Mouse (Mus musculus) liver, embryonic 13.5 days (tissue): ENCODE data around the gene Clic4. TPM values are rescaled to one million over a fixed set of nuclear protein-coding genes. Genes with fewer than 3 reads are reported as not detected.
"Not testable (repeated sequence)": the region's sequence is repeated elsewhere in the genome, so short reads cannot be mapped to it uniquely, and the experiment has no call there.

Experiments
- ATAC-seq: fragments of 200-750 bp; cut with Nextera tagmentation; 2 replicates; pipeline ENCODE4 v1.8.0; 2017; ENCODE audit warnings: low read depth, mild to moderate bottlenecking, moderate number of reproducible peaks, moderate library complexity
- DNase-seq: peaks from one replicate; pipeline ENCODE4 v3.0.0; 2022
- H3K27ac ChIP-seq: fragments of 300-500 bp; sonication (generic); 2 replicates; pipeline ENCODE4 v1.5.1; 2015; ENCODE audit warnings: moderate library complexity, mild to moderate bottlenecking, inconsistent platforms
- H3K27me3 ChIP-seq: fragments of 300-500 bp; sonication (generic); 2 replicates; pipeline ENCODE4 v1.6.1; 2015; ENCODE audit warnings: mild to moderate bottlenecking, inconsistent platforms
- H3K36me3 ChIP-seq: fragments of 300-500 bp; sonication (generic); 2 replicates; pipeline ENCODE4 v1.6.1; 2015; ENCODE audit warnings: mild to moderate bottlenecking, inconsistent platforms
- H3K4me1 ChIP-seq: fragments of 300-500 bp; sonication (generic); replicated peaks from 2 replicates; pipeline ENCODE4 v1.6.1; 2015; ENCODE audit warnings: inconsistent platforms
- H3K4me2 ChIP-seq: fragments of 300-500 bp; sonication (generic); 2 replicates; pipeline ENCODE4 v1.6.1; 2015; ENCODE audit warnings: inconsistent platforms, mild to moderate bottlenecking, moderate library complexity
- H3K4me3 ChIP-seq: fragments of 300-500 bp; sonication (generic); replicated peaks from 2 replicates; pipeline ENCODE4 v1.5.1; 2015; ENCODE audit warnings: mild to moderate bottlenecking, inconsistent platforms
- H3K9ac ChIP-seq: fragments of 300-500 bp; sonication (generic); 2 replicates; pipeline ENCODE4 v1.6.1; 2015; ENCODE audit warnings: mild to moderate bottlenecking, inconsistent platforms
- H3K9me3 ChIP-seq: fragments of 300-500 bp; sonication (generic); replicated peaks from 2 replicates; pipeline ENCODE4 v1.6.1; 2016; ENCODE audit warnings: inconsistent platforms
- WGBS: fragments of 180-500 bp; shearing (Covaris S2); methylation state at CpG from one replicate; pipeline ENCODE4 v1.1.7; 2015; ENCODE audit not compliant: insufficient replicate concordance; 5-methylcytosine and 5-hydroxymethylcytosine counted together
- polyA plus RNA-seq: library from polyadenylated mRNA; unstranded; fragments of >200 nt; fragmentation: Nextera tagmentation; extraction: Ambion mirVana; gene quantifications from 2 replicates; pipeline ENCODE4 v1.2.1, GENCODE M21; 2015

Clic4 gene
- polyA plus RNA-seq, 1 experiment from 2014 or later: 109 TPM

DNA sequence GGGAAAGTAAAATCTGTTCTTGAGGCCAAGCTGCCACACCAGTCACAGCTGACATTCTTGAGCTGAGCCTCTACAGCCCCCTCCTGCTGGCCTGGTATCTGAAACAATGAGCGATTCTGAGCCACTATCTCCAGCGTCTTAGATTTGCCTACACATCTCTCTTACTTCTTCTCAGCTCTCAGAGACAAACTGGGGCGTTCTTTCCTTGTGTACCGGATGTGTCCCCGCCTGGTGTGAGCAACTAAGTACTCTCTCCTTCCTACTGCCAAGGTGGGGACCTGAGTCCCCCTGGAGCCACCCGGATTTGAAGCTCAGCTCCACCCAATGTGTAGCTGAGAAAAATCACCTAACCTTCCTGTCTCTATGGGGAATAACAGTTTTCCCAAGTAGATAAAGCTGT, 19.2 kb upstream of the Clic4 start:
- Histone ChIP-seq H3K4me2 (peak overlapping the region; percentile 66; the same call in 1 of the 2 replicates), H3K4me1 (peaks cover 60% of the 10 kb centered on the region), H3K4me3 (no peak overlapping the region), H3K9ac (peak overlapping the region; percentile 65; the same call in 1 of the 2 replicates), H3K27me3 (no peaks in the 10 kb centered on the region), H3K27ac (peak overlapping the region; percentile 81), H3K9me3 (no peaks in the 10 kb centered on the region), H3K36me3 (no peaks in the 10 kb centered on the region)
- DNase-seq (no peak), ATAC-seq (no peak)
- 42% methylated on average over 6 of the region's 6 CpGs for WGBS

- Histone ChIP-seq H3K4me1 (peaks cover 60% of the 10 kb centered on the region), H3K9me3 (no peaks in the 10 kb centered on the region), H3K36me3 (no peaks in the 10 kb centered on the region), H3K27me3 (no peaks in the 10 kb centered on the region), H3K27ac (peak overlapping the region; percentile 64), H3K4me3 (no peak overlapping the region), H3K4me2 (no peak overlapping the region), H3K9ac (no peak overlapping the region)
- ATAC-seq (no peak), DNase-seq (no peak)
- WGBS: 85% methylated on average over 8 of the region's 8 CpGs
These were observed 18.6 kb upstream of the Clic4 start for GRCm38 (mm10) chr4:135291199-135291598.

DNA sequence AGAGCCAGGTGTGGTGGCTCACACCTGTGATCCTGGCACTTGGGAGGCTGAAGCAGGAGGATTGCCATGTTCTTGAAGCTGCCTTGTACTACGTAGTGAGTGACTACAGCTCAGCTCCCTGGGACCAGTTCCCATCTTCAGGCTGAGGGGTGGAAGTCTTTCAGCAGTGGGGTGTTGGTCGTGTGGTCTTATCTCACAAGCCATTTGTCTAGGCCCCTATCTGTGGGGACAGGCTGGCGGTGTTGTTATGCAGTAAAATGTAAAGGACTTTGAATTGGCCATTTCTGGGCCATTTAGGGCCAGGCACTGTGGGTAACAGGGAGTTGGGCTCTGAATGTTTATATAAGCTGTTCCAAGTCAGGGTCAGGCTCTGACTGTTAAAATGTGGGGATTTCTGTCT, 15.4 kb upstream of the Clic4 start:
- Histone ChIP-seq H3K9ac (peak overlapping the region; percentile 74), H3K27ac (peak overlapping the region; percentile 98), H3K27me3 (no peaks in the 10 kb centered on the region), H3K36me3 (no peaks in the 10 kb centered on the region), H3K9me3 (no peaks in the 10 kb centered on the region), H3K4me2 (peak overlapping the region; percentile 65), H3K4me1 (peaks cover 69% of the 10 kb centered on the region), H3K4me3 (peak overlapping the region; percentile 39)
- DNase-seq (peak; percentile 68), ATAC-seq (peak; percentile 88)
- WGBS: 8% methylated on average over 3 of the region's 3 CpGs

GRCm38 (mm10) chr4:135286833-135287395, 14.3 kb upstream of the Clic4 start:
- Histone ChIP-seq H3K4me2 (peak overlapping the region; percentile 65), H3K27ac (peak overlapping the region; percentile 98), H3K4me1 (peaks cover 67% of the 10 kb centered on the region), H3K4me3 (peak overlapping the region; percentile 39), H3K27me3 (no peaks in the 10 kb centered on the region), H3K36me3 (no peaks in the 10 kb centered on the region), H3K9ac (peak overlapping the region; percentile 74), H3K9me3 (no peaks in the 10 kb centered on the region)
- peak; percentile 64 for DNase-seq
- peak; percentile 81 for ATAC-seq
- WGBS: 2% methylated on average over 16 of the region's 16 CpGs

GRCm38 (mm10) chr4:135286033-135286622, 13.5 kb upstream of the Clic4 start:
- Histone ChIP-seq H3K27ac (peak overlapping the region; percentile 98), H3K27me3 (no peaks in the 10 kb centered on the region), H3K9me3 (no peaks in the 10 kb centered on the region), H3K9ac (peak overlapping the region; percentile 74), H3K4me2 (peak overlapping the region; percentile 65), H3K36me3 (no peaks in the 10 kb centered on the region), H3K4me3 (peak overlapping the region; percentile 39; the same call in 1 of the 2 replicates), H3K4me1 (peaks cover 59% of the 10 kb centered on the region)
- ATAC-seq (no peak), DNase-seq (no peak)
- WGBS: 39% methylated on average over 12 of the region's 12 CpGs

- 54% methylated on average over 8 of the region's 8 CpGs for WGBS
- Histone ChIP-seq H3K4me2 (peak overlapping the region; percentile 65), H3K27me3 (no peaks in the 10 kb centered on the region), H3K4me1 (peaks cover 55% of the 10 kb centered on the region), H3K4me3 (no peak overlapping the region), H3K9me3 (no peaks in the 10 kb centered on the region), H3K27ac (peak overlapping the region; percentile 98), H3K36me3 (no peaks in the 10 kb centered on the region), H3K9ac (peak overlapping the region; percentile 74)
- ATAC-seq (no peak), DNase-seq (no peak)
These were observed 12.8 kb upstream of the Clic4 start for GRCm38 (mm10) chr4:135285436-135285835.

DNA sequence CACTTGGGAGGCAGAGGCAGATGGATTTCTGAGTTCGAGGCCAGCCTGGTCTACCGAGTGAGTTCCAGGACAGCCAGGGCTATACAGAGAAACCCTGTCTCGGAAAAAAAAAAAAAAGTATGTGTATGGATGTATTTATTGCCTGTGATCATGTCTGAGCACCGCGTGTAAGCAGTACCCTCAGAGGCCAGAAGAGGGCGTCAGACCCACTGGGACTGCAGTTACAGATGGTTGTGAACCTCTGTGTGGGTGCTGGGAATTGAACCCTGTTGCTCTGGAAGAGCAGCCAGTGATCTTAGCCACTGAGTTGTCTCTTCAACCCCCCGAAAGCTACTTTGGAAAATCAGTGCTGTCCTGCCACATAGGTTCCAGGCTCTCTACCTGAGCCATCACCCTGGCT, 11.3 kb upstream of the Clic4 start:
- Histone ChIP-seq H3K27me3 (no peaks in the 10 kb centered on the region), H3K9me3 (no peaks in the 10 kb centered on the region), H3K27ac (no peak overlapping the region), H3K4me1 (peaks cover 49% of the 10 kb centered on the region), H3K9ac (no peak overlapping the region), H3K4me3 (no peak overlapping the region), H3K36me3 (no peaks in the 10 kb centered on the region), H3K4me2 (no peak overlapping the region)
- no peak for DNase-seq
- 83% methylated on average over 7 of the region's 7 CpGs for WGBS
- ATAC-seq: no peak

DNA sequence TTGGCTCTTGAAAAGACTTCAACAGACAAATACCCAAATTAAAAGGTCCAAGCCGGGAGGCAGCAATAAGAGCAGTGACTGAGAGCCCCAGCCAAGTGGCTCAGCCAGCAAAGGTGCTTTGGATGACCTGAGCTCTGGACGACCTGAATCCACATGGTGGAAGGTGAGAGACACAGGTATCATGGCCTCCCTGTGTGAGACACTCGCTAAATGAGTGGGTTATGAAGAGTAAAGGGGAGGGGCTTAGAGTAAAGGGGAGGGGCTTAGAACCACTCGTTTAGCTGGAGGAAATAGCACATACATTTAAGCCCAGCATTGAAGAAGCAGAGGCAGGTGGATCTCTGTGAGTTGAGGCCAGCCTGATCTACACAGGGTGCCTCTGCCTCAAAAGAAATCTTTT, 10.8 kb upstream of the Clic4 start:
- no peak overlapping the region for H3K27ac ChIP-seq
- WGBS: 63% methylated on average over 4 of the region's 4 CpGs
- ATAC-seq: no peak

DNA sequence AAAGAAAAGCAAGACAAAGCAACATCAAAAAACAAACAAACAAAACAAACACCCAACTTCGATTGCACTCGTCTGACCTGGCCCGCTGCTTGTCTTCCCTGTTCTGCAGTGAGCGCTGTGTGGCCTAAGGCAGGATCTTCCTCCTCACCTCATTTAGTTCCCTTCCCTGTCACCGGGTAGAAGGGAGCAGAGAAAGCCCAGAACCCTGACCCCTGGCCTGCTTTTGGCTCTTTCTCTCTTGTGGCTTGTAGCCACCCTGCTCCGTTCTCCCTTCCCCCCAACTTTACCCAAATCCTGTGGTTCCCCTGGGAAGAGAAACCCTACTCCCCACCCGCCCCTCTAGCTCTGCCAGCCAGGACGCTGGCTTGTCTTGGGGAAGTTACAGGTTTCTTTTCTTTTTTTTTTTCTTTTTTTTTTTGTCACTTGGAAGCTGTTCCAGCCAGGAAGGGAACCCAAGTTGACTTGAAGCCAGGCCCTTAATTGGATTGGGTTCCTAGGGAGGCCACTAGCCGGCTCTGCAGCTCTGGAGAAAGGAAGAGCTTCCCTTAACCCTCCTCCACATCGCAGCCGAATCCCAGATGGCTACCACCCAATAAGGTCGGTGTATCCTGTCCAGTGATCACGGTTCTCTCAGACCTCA, 10.2 kb upstream of the Clic4 start:
- Histone ChIP-seq H3K36me3 (no peaks in the 10 kb centered on the region), H3K9me3 (no peaks in the 10 kb centered on the region), H3K4me3 (no peak overlapping the region), H3K27me3 (no peaks in the 10 kb centered on the region), H3K4me1 (peaks cover 43% of the 10 kb centered on the region), H3K27ac (no peak overlapping the region), H3K9ac (no peak overlapping the region), H3K4me2 (no peak overlapping the region)
- no peak for DNase-seq
- ATAC-seq: no peak
- WGBS: 63% methylated on average over 13 of the region's 13 CpGs

More for the DNA sequence above, 10.8 kb upstream of the Clic4 start:
- H3K4me1 ChIP-seq: peaks cover 45% of the 10 kb centered on the region
- no peak overlapping the region for H3K4me2 ChIP-seq
- no peaks in the 10 kb centered on the region for H3K9me3 ChIP-seq
- H3K9ac ChIP-seq: no peak overlapping the region
- H3K4me3 ChIP-seq: no peak overlapping the region
- no peak for DNase-seq
- no peaks in the 10 kb centered on the region for H3K27me3 ChIP-seq
- H3K36me3 ChIP-seq: no peaks in the 10 kb centered on the region

- DNase-seq, H3K9ac ChIP-seq, ATAC-seq, H3K27me3 ChIP-seq, H3K27ac ChIP-seq, H3K4me2 ChIP-seq, H3K9me3 ChIP-seq, H3K36me3 ChIP-seq, H3K4me3 ChIP-seq: not testable (repeated sequence)
- 57% methylated on average over 2 of the region's 2 CpGs for WGBS
- peaks cover 36% of the 10 kb centered on the region for H3K4me1 ChIP-seq
These were observed 7.4 kb upstream of the Clic4 start for GRCm38 (mm10) chr4:135280016-135280415.

DNA sequence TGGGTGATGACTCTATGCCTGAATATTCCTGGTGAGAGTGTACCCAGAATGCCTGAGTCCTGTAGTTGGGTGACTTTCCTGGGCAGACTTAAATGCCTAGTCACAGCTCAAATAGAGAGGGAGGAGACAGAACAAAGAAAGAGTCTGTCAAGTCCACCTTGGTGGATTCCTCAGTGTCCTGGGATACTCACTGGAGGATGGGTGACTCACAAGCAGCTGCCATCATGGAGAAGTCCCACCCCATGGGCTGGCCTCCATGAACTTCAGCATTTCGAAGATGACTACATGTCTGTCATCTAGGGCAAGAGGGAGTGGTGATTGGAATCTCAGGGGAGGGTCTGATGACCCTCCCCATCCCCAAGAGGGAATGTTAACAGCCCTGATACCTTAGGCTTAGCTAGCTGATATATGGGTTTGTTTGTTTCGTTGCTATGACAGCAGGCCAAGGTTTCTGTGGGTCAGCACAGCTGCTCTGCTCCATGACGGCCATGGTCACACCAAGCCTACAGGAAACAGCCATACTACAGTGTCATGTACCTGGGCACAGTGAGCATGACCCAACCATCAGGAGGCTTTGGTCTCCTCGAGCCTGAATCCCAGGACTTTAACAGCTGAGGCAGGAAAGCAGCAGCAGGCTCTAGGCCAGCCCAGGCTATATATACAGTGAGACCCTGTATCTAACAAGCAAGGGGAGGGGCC, 4.2 kb upstream of the Clic4 start:
- peak overlapping the region; percentile 24; the same call in 1 of the 2 replicates for H3K27ac ChIP-seq
- 59% methylated on average over 4 of the region's 4 CpGs for WGBS
- no peak for DNase-seq

More for the DNA sequence above, 4.2 kb upstream of the Clic4 start:
- no peaks in the 10 kb centered on the region for H3K27me3 ChIP-seq
- no peaks in the 10 kb centered on the region for H3K9me3 ChIP-seq
- no peak overlapping the region for H3K4me3 ChIP-seq
- no peak overlapping the region for H3K4me2 ChIP-seq
- no peak overlapping the region; the same call in 1 of the 2 replicates for H3K9ac ChIP-seq
- H3K4me1 ChIP-seq: peaks cover 44% of the 10 kb centered on the region
- no peak for ATAC-seq
- no peaks in the 10 kb centered on the region for H3K36me3 ChIP-seq
